Mouse (Mus musculus): Measurements from ENCODE around the gene Cib4. TPM values are rescaled to one million over a fixed set of nuclear protein-coding genes. Genes with fewer than 3 reads are reported as not detected.

Gene Cib4
- polyA plus RNA-seq, 1 experiment from 2014 or later = not detected

GRCm38 (mm10) chr5:30485136-30485535 lies 60.5 kb downstream of the Cib4 start:
- Histone ChIP-seq H3K4me3 (ENCODE audit: low read depth, low read length) (no peak overlapping the region), H3K4me2 (ENCODE audit: low read depth, low read length) (no peak overlapping the region), H3K27me3 (ENCODE audit: control insufficient read depth, insufficient read depth, low read length) (no peaks in the 10 kb centered on the region), H3K27ac (ENCODE audit: low read depth, low read length) (no peak overlapping the region), H3K36me3 (ENCODE audit: control insufficient read depth, insufficient read depth, low read length) (no peaks in the 10 kb centered on the region), H3K9me3 (ENCODE audit: control insufficient read depth, low read length) (no peaks in the 10 kb centered on the region), H3K9ac (replicated peaks; ENCODE audit: low read depth, low read length) (no peak overlapping the region), H3K4me1 (ENCODE audit: control insufficient read depth, insufficient read depth, low read length) (no peaks in the 10 kb centered on the region)
- no peak for ATAC-seq (ENCODE audit: low read depth)
- 80% methylated on average over 6 of the region's 6 CpGs for WGBS

DNA sequence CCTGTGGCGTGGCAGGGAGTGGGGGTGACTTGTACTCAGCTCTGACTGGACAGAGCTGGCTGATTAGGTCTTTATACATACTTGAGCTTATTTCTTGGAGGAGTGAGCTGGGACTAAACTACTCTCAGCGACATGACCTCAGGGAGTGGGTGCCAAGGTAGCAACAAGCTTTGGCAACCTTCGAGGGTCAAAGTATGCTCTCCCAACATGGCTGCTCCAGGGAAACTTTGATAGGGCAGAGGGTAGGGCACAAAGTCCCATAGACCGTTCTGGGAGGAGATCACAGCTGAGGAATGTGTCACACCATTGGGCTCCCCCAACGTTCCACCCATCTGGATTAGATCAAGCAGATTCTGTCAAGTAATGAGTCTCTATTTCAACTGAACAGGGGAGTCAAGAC lies 61.0 kb downstream of the Cib4 start:
- ATAC-seq (ENCODE audit: low read depth) = no peak
- Histone ChIP-seq H3K4me3 (ENCODE audit: low read depth, low read length) (no peak overlapping the region), H3K27ac (ENCODE audit: low read depth, low read length) (no peak overlapping the region), H3K9ac (replicated peaks; ENCODE audit: low read depth, low read length) (no peak overlapping the region), H3K4me1 (ENCODE audit: control insufficient read depth, insufficient read depth, low read length) (no peaks in the 10 kb centered on the region), H3K9me3 (ENCODE audit: control insufficient read depth, low read length) (no peaks in the 10 kb centered on the region), H3K36me3 (ENCODE audit: control insufficient read depth, insufficient read depth, low read length) (no peaks in the 10 kb centered on the region), H3K27me3 (ENCODE audit: control insufficient read depth, insufficient read depth, low read length) (no peaks in the 10 kb centered on the region), H3K4me2 (ENCODE audit: low read depth, low read length) (no peak overlapping the region)
- WGBS = 83% methylated on average over 5 of the region's 5 CpGs

- no peaks in the 10 kb centered on the region for H3K36me3 ChIP-seq (ENCODE audit: control insufficient read depth, insufficient read depth, low read length)
- H3K4me2 ChIP-seq (ENCODE audit: low read depth, low read length) = no peak overlapping the region
- H3K27ac ChIP-seq (ENCODE audit: low read depth, low read length) = no peak overlapping the region
- no peak overlapping the region for H3K9ac ChIP-seq (replicated peaks; ENCODE audit: low read depth, low read length)
- H3K9me3 ChIP-seq (ENCODE audit: control insufficient read depth, low read length) = no peaks in the 10 kb centered on the region
- H3K27me3 ChIP-seq (ENCODE audit: control insufficient read depth, insufficient read depth, low read length) = no peaks in the 10 kb centered on the region
- 77% methylated on average over 8 of the region's 8 CpGs for WGBS
- no peaks in the 10 kb centered on the region for H3K4me1 ChIP-seq (ENCODE audit: control insufficient read depth, insufficient read depth, low read length)
- ATAC-seq (ENCODE audit: low read depth) = no peak
- H3K4me3 ChIP-seq (ENCODE audit: low read depth, low read length) = no peak overlapping the region
Measured at GRCm38 (mm10) chr5:30483533-30483932, 62.1 kb downstream of the Cib4 start.

DNA sequence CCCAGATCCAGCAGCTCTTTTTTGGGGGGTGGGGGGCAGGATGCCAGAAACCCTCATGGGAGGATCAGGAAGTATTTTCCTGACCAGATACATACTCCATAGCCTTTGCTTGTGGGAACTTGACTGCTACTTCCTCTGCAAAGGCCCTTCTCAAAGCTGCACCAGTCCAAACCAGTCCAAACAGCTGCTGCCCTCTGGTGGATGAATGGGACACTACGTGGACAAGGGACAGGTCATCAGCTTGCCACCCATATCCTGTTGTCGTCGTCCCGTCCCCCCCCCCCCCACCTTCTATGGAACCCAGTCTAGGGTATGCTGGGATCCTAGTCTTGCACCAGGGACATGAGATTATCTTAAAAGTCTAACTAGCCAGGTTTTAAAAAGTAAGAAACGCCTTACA lies 63.3 kb downstream of the Cib4 start:
- H3K4me3 ChIP-seq (ENCODE audit: low read depth, low read length) = no peak overlapping the region
- H3K36me3 ChIP-seq (ENCODE audit: control insufficient read depth, insufficient read depth, low read length) = no peaks in the 10 kb centered on the region
- ATAC-seq (ENCODE audit: low read depth) = no peak; the same call in 1 of the 2 replicates
- no peak overlapping the region for H3K27ac ChIP-seq (ENCODE audit: low read depth, low read length)
- H3K27me3 ChIP-seq (ENCODE audit: control insufficient read depth, insufficient read depth, low read length) = no peaks in the 10 kb centered on the region
- H3K4me2 ChIP-seq (ENCODE audit: low read depth, low read length) = no peak overlapping the region
- H3K4me1 ChIP-seq (ENCODE audit: control insufficient read depth, insufficient read depth, low read length) = no peaks in the 10 kb centered on the region
- no peak overlapping the region for H3K9ac ChIP-seq (replicated peaks; ENCODE audit: low read depth, low read length)
- no peaks in the 10 kb centered on the region for H3K9me3 ChIP-seq (ENCODE audit: control insufficient read depth, low read length)
- WGBS = 27% methylated on average over 3 of the region's 5 CpGs

DNA sequence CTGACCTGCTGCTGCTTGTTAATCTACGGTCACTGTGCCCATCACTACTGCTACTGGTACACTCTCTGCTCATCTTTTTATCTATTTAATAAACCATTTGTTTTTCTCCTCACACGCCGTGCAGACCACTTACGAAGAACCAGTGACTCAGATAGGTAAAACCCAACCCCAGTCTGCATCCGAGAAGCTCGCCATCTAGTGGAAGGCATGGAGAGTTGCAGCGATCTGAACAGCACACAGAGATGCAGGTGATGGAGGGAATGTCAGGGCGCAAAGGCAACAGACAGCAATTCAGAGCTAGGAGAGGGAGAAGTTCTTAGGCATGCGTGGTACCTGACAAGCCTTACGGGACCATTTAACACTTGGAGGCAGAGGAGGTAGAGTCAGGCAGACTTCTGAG lies 69.1 kb downstream of the Cib4 start:
- Histone ChIP-seq H3K4me3 (ENCODE audit: low read depth, low read length) (no peak overlapping the region), H3K9me3 (ENCODE audit: control insufficient read depth, low read length) (no peaks in the 10 kb centered on the region), H3K36me3 (ENCODE audit: control insufficient read depth, insufficient read depth, low read length) (no peaks in the 10 kb centered on the region), H3K9ac (replicated peaks; ENCODE audit: low read depth, low read length) (no peak overlapping the region), H3K4me1 (ENCODE audit: control insufficient read depth, insufficient read depth, low read length) (no peaks in the 10 kb centered on the region), H3K4me2 (ENCODE audit: low read depth, low read length) (no peak overlapping the region), H3K27ac (ENCODE audit: low read depth, low read length) (no peak overlapping the region), H3K27me3 (ENCODE audit: control insufficient read depth, insufficient read depth, low read length) (no peaks in the 10 kb centered on the region)
- ATAC-seq (ENCODE audit: low read depth) = no peak
- 44% methylated on average over 10 of the region's 10 CpGs for WGBS

DNA sequence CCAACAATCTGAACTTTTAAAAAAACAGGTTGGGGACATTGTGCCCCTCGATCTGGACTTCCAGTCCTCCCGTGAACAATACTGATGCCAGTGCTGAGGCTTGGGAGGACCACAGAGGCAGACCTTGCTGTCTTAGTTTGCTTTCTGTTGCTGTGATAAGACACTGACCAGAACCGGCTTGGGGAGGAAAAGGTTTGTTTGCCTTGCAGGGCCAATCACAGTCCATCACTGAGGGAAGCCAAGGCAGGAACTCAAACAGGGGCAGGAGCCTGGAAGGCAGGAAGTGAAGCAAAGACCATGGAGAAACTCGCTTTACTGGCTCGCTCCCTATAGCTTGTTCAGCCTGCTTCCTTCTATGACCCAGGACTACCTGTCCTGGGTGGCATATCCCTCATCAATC lies 73.5 kb downstream of the Cib4 start:
- no peak overlapping the region for H3K4me3 ChIP-seq (ENCODE audit: low read depth, low read length)
- H3K4me1 ChIP-seq (ENCODE audit: control insufficient read depth, insufficient read depth, low read length) = no peaks in the 10 kb centered on the region; the same call in 1 of the 2 replicates
- 80% methylated on average over 5 of the region's 5 CpGs for WGBS
- no peaks in the 10 kb centered on the region for H3K27me3 ChIP-seq (ENCODE audit: control insufficient read depth, insufficient read depth, low read length)
- H3K27ac ChIP-seq (ENCODE audit: low read depth, low read length) = no peak overlapping the region
- no peak for ATAC-seq (ENCODE audit: low read depth)
- no peak overlapping the region for H3K4me2 ChIP-seq (ENCODE audit: low read depth, low read length)
- H3K9me3 ChIP-seq (ENCODE audit: control insufficient read depth, low read length) = no peaks in the 10 kb centered on the region
- no peaks in the 10 kb centered on the region for H3K36me3 ChIP-seq (ENCODE audit: control insufficient read depth, insufficient read depth, low read length)
- no peak overlapping the region for H3K9ac ChIP-seq (replicated peaks; ENCODE audit: low read depth, low read length)

- H3K4me1 ChIP-seq (ENCODE audit: control insufficient read depth, insufficient read depth, low read length) = peaks cover 9% of the 10 kb centered on the region
- ATAC-seq (ENCODE audit: low read depth) = no peak
- H3K36me3 ChIP-seq (ENCODE audit: control insufficient read depth, insufficient read depth, low read length) = no peaks in the 10 kb centered on the region
- H3K4me2 ChIP-seq (ENCODE audit: low read depth, low read length) = no peak overlapping the region
- 54% methylated on average over 6 of the region's 6 CpGs for WGBS
- H3K9ac ChIP-seq (replicated peaks; ENCODE audit: low read depth, low read length) = no peak overlapping the region
- H3K9me3 ChIP-seq (ENCODE audit: control insufficient read depth, low read length) = no peaks in the 10 kb centered on the region
- H3K27ac ChIP-seq (ENCODE audit: low read depth, low read length) = no peak overlapping the region
- no peak overlapping the region for H3K4me3 ChIP-seq (ENCODE audit: low read depth, low read length)
- no peaks in the 10 kb centered on the region for H3K27me3 ChIP-seq (ENCODE audit: control insufficient read depth, insufficient read depth, low read length)
Measured at GRCm38 (mm10) chr5:30470454-30470853, 75.2 kb downstream of the Cib4 start.

DNA sequence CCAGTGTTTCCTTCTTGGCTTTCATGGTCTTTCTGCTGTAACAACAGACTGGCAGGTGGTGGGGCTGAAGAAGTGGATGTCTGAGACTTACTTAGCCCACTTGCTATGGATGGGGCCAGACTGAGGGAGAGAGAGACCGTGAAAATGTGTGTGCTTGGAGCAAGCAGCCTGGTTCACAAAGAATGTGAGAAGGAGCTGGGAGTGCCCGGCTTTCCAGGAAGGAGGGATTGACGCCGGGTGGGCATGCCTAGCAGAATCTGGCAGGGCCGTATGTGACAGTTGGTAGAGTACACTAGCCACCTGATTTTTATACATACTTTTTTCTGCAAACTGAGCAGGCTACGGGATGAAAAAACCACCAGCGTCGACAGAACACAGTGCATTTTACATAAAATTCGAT lies 79.3 kb downstream of the Cib4 start:
- WGBS = 36% methylated on average over 9 of the region's 9 CpGs
- H3K27ac ChIP-seq (ENCODE audit: low read depth, low read length) = no peak overlapping the region

GRCm38 (mm10) chr5:30465861-30466260 lies 79.8 kb downstream of the Cib4 start, which contains the start of gene 1700001C02Rik:
Gene 1700001C02Rik, plus strand, starts transcription at chr5:30466047.
- Histone ChIP-seq H3K4me1 (ENCODE audit: control insufficient read depth, insufficient read depth, low read length) (peaks cover 11% of the 10 kb centered on the region), H3K36me3 (ENCODE audit: control insufficient read depth, insufficient read depth, low read length) (no peaks in the 10 kb centered on the region), H3K9me3 (ENCODE audit: control insufficient read depth, low read length) (no peaks in the 10 kb centered on the region), H3K9ac (replicated peaks; ENCODE audit: low read depth, low read length) (0 out of 2 replicates have a peak within 1 kb of the TSS, but pooled peaks have one; percentile 17), H3K27ac (ENCODE audit: low read depth, low read length) (no peak within 1 kb of the TSS), H3K4me2 (ENCODE audit: low read depth, low read length) (peak within 1 kb of the TSS; percentile 48), H3K4me3 (ENCODE audit: low read depth, low read length) (peak within 1 kb of the TSS; percentile 20), H3K27me3 (ENCODE audit: control insufficient read depth, insufficient read depth, low read length) (no peaks in the 10 kb centered on the region)
- peak; percentile 36; the same call in 1 of the 2 replicates for ATAC-seq (ENCODE audit: low read depth)
- 19% methylated on average over 21 of the region's 21 CpGs for WGBS

More for the DNA sequence above, 79.3 kb downstream of the Cib4 start:
- Histone ChIP-seq H3K36me3 (ENCODE audit: control insufficient read depth, insufficient read depth, low read length) (no peaks in the 10 kb centered on the region), H3K27me3 (ENCODE audit: control insufficient read depth, insufficient read depth, low read length) (no peaks in the 10 kb centered on the region), H3K4me1 (ENCODE audit: control insufficient read depth, insufficient read depth, low read length) (peaks cover 11% of the 10 kb centered on the region), H3K9me3 (ENCODE audit: control insufficient read depth, low read length) (no peaks in the 10 kb centered on the region), H3K4me2 (ENCODE audit: low read depth, low read length) (peak overlapping the region; percentile 48), H3K9ac (replicated peaks; ENCODE audit: low read depth, low read length) (0 out of 2 replicates have a peak overlapping the region, but pooled peaks have one; percentile 17), H3K4me3 (ENCODE audit: low read depth, low read length) (peak overlapping the region; percentile 20)
- ATAC-seq (ENCODE audit: low read depth) = peak; percentile 5; the same call in 1 of the 2 replicates

Data from neural tube, embryonic 14.5 days (tissue).